Mouse (Mus musculus): ENCODE measurements around the gene Vmn2r101.

Gene Vmn2r101

DNA sequence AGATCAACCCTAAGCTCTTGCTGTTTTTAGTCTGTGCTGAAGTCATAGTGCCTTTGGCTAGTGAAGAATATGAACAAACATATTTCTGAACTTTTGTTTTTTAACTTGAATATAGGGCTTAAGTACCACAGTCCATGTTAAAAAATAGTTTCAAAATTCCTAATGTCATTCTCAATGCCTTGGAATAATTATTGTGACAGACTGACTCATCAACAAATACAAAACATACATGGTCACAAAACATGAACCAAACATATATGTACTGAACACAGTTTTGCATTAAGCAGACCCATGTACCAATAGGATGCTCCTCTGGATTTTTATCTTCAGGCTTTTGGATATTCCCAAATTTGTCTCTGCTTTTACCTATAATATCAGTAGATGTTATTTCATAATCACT is at the start of gene Vmn2r101:
TSS of gene Vmn2r101 (plus strand) at position 301 of the 400 bp plus-strand sequence.
- DNase-seq (ENCODE audit: low read depth in 1 of 2, low spot score in 2 of 2) = no peak

DNA sequence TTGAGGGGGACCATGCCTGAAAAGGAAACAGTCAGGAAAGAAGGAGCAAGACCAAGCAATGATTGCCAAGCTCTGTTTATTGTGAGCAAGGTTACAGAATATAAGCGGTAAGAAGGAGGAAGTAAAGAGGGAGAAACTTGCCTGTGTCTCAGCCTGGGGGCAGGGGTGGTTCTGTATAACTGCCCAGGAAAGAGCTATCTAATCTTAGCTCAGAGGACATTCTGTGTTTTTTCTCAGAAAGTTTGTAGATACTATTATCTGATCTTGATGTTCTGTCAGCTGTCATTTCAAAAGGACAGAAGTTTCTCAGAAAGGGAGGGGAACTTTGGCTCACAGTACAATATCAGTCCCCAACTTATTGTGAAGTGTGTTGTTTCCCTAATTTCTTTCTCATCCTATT is 52.3 kb downstream of the Vmn2r101 start:
- DNase-seq (ENCODE audit: low read depth in 1 of 2, low spot score in 2 of 2) = no peak

DNA sequence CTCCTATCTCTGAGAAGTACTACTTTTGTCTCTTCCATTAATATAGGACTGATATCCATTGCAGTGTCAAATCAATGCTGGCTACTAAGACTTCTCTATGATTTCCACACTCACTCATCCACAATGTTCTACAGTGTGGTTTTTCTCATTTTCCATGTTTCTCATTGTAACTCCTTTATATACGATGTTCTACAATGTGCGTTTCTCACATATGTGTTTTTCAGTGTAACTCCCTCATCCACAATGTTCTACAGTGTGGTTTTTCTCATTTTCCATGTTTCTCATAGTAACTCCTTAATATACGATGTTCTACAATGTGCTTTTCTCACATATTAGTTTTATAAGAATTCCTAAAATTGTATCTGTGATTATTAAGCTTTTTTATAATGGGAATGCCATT is 81.4 kb downstream of the Vmn2r101 start:
- DNase-seq (ENCODE audit: low read depth in 1 of 2, low spot score in 2 of 2) = no peak

DNA sequence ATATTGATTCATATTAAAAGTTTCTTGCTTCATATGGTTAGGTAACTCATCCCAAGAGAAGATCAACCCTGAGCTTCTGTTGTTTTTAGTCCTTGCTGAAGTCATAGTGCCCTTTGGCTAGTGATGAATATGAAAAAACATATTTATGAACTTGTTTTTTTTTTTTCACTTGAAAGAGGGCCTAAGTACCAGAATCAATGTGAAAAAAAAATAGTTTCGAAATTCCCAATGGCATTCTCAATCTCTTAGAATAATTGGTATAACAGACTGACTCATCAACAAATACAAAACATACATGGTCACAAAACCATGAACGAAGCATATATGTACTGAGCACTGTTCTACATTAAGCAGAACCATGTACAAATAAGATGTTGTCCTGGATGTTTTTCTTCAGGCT is 83.0 kb downstream of the Vmn2r101 start, which contains the start of gene Vmn2r102:
TSS of gene Vmn2r102 (plus strand) at position 301 of the 400 bp plus-strand sequence.
- no peak for DNase-seq (ENCODE audit: low read depth in 1 of 2, low spot score in 2 of 2)
